Mouse (Mus musculus) Muller cell, postnatal 12 days (primary cell): ENCODE measurements around the gene Trp53bp2.

Experiments used
- DNase-seq: peaks from one replicate; pipeline ENCODE4 v3.0.0-alpha.2; 2015; ENCODE audit errors: inconsistent ontology term

Trp53bp2 gene

GRCm38 (mm10) chr1:182460291-182461244 is 51.6 kb downstream of the Trp53bp2 start:
- DNase-seq: peak; percentile 33

GRCm38 (mm10) chr1:182461261-182461660 is 52.3 kb downstream of the Trp53bp2 start:
- DNase-seq: peak; percentile 53

GRCm38 (mm10) chr1:182461813-182462212 is 52.8 kb downstream of the Trp53bp2 start:
- DNase-seq: peak; percentile 51

- no peak for DNase-seq
These were observed 56.3 kb downstream of the Trp53bp2 start for GRCm38 (mm10) chr1:182465309-182465708.

- no peak for DNase-seq
These were observed 57.0 kb downstream of the Trp53bp2 start for GRCm38 (mm10) chr1:182465978-182466377.

GRCm38 (mm10) chr1:182475005-182475796 is 66.2 kb downstream of the Trp53bp2 start:
- DNase-seq: peak; percentile 51

GRCm38 (mm10) chr1:182478935-182479334 is 70.0 kb downstream of the Trp53bp2 start:
- DNase-seq: no peak

- no peak for DNase-seq
These were observed 72.2 kb downstream of the Trp53bp2 start for GRCm38 (mm10) chr1:182481138-182481537.

GRCm38 (mm10) chr1:182481646-182482295 is 72.8 kb downstream of the Trp53bp2 start:
- no peak for DNase-seq

- no peak for DNase-seq
These were observed 74.3 kb downstream of the Trp53bp2 start for GRCm38 (mm10) chr1:182482991-182483909.

GRCm38 (mm10) chr1:182483910-182484274 is 74.9 kb downstream of the Trp53bp2 start:
- DNase-seq: no peak

GRCm38 (mm10) chr1:182488503-182488902 is 79.5 kb downstream of the Trp53bp2 start:
- DNase-seq: no peak

- DNase-seq: peak; percentile 94
These were observed 81.0 kb downstream of the Trp53bp2 start for GRCm38 (mm10) chr1:182489803-182490452.

- no peak for DNase-seq
These were observed 81.6 kb downstream of the Trp53bp2 start for GRCm38 (mm10) chr1:182490568-182490967.

- DNase-seq: no peak
These were observed 82.9 kb downstream of the Trp53bp2 start for GRCm38 (mm10) chr1:182491839-182492238.

- no peak for DNase-seq
These were observed 85.5 kb downstream of the Trp53bp2 start for GRCm38 (mm10) chr1:182494285-182495145.

- DNase-seq: no peak
These were observed 87.7 kb downstream of the Trp53bp2 start for GRCm38 (mm10) chr1:182496685-182497084.

GRCm38 (mm10) chr1:182497736-182498135 is 88.8 kb downstream of the Trp53bp2 start:
- no peak for DNase-seq

GRCm38 (mm10) chr1:182499443-182500089 is 90.6 kb downstream of the Trp53bp2 start:
- no peak for DNase-seq
